Mouse (Mus musculus): ENCODE measurements around the gene Lkaaear1.

The Lkaaear1 gene

DNA sequence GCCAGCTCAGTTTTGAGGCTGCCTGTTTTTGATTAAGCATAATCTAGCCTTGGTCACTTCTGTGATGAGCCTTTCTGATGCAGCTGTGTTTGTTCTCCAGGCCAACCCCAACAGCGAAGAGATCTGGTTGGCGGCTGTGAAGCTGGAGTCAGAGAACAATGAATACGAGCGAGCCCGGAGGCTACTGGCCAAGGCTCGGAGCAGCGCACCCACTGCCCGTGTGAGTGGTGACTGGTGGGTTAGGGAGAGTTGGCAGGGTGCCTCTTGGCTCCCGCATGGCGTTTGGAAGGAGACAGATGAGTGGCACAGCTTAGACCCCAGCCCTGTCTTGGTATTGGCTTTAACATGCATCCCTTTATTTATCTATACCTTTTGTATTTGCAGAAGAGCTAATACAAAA lies 49.3 kb downstream of the Lkaaear1 start:
- no peak for DNase-seq

Data from embryo, embryonic 11 days (tissue).